Mouse (Mus musculus) olfactory bulb, adult 2 months (tissue): Measurements from ENCODE around the gene Alyref2. TPM values are rescaled to one million over a fixed set of nuclear protein-coding genes. Genes with fewer than 3 reads are reported as not detected.

ENCODE experiments used
- H3K27ac ChIP-seq: fragments of 200-500 bp; 2 replicates; pipeline ENCODE4 v1.5.1; 2012; ENCODE audit warnings: low read depth, low read length; ENCODE audit not compliant: insufficient read depth
- H3K4me1 ChIP-seq: fragments of 200-500 bp; 2 replicates; pipeline ENCODE4 v1.6.1; 2012; ENCODE audit warnings: low read length; ENCODE audit not compliant: control insufficient read depth, insufficient read depth
- H3K4me3 ChIP-seq: fragments of 200-500 bp; 2 replicates; pipeline ENCODE4 v1.5.1; 2012; ENCODE audit warnings: mild to moderate bottlenecking, low read depth, low read length, moderate library complexity; ENCODE audit not compliant: insufficient read depth
- CTCF ChIP-seq: fragments of 200-500 bp; IDR thresholded peaks from 2 replicates; pipeline ENCODE4 v1.5.1; 2012; ENCODE audit warnings: low read depth, mild to moderate bottlenecking, low read length, moderate library complexity; ENCODE audit not compliant: insufficient read depth
- POLR2A ChIP-seq: fragments of 200-500 bp; IDR thresholded peaks from 2 replicates; pipeline ENCODE4 v1.6.1; 2012; ENCODE audit warnings: mild to moderate bottlenecking, low read depth, low read length, moderate library complexity; ENCODE audit not compliant: insufficient read depth
- WGBS: fragments of 180-500 bp; shearing (Covaris S2); methylation state at CpG from one replicate; pipeline ENCODE4 v1.1.7; 2018; 5-methylcytosine and 5-hydroxymethylcytosine counted together
- polyA plus RNA-seq: library from polyadenylated mRNA; stranded (reverse); fragments of >200 nt; gene quantifications from 2 replicates; pipeline ENCODE4 v1.2.4, GENCODE M21; 2012; ENCODE audit warnings: low replicate concordance; ENCODE audit not compliant: missing spikeins, insufficient read depth, insufficient read length

The Alyref2 gene
- polyA plus RNA-seq, 1 experiment = not detected

- 81% methylated on average over 2 of the region's 2 CpGs for WGBS
Measured at GRCm38 (mm10) chr1:171552230-171552629, 49.0 kb downstream of the Alyref2 start.

GRCm38 (mm10) chr1:171553359-171554341 lies 50.4 kb downstream of the Alyref2 start:
- Histone ChIP-seq H3K4me3 (no peak overlapping the region), H3K4me1 (no peaks in the 10 kb centered on the region), H3K27ac (no peak overlapping the region)
- WGBS = 72% methylated on average over 11 of the region's 11 CpGs
- TF ChIP-seq CTCF (no peak), POLR2A (no peak)

More at GRCm38 (mm10) chr1:171552230-171552629, 49.0 kb downstream of the Alyref2 start:
- no peak overlapping the region for H3K4me3 ChIP-seq
- H3K4me1 ChIP-seq = no peaks in the 10 kb centered on the region
- no peak for TF ChIP-seq POLR2A
- TF ChIP-seq CTCF = no peak
- H3K27ac ChIP-seq = no peak overlapping the region

Other genes starting within 250 kb of the Alyref2 start
- not detected in 2 replicates for gene B4galt3, start 233.2 kb upstream of the Alyref2 start, polyA plus RNA-seq
- gene Ppox, start 222.3 kb upstream of the Alyref2 start, polyA plus RNA-seq = not detected in 2 replicates
- gene Usp21, start 215.5 kb upstream of the Alyref2 start, polyA plus RNA-seq = not detected in 2 replicates
- not detected in 2 replicates for gene Ufc1, start 208.5 kb upstream of the Alyref2 start, polyA plus RNA-seq
- not detected in 2 replicates for gene Dedd, start 174.3 kb upstream of the Alyref2 start, polyA plus RNA-seq
- not detected in 2 replicates for gene Nit1, start 157.8 kb upstream of the Alyref2 start, polyA plus RNA-seq
- not detected in 2 replicates for gene Pfdn2, start 157.8 kb upstream of the Alyref2 start, polyA plus RNA-seq
- not detected in 2 replicates for gene Klhdc9, start 142.7 kb upstream of the Alyref2 start, polyA plus RNA-seq
- not detected in 2 replicates for gene Nectin4, start 133.4 kb upstream of the Alyref2 start, polyA plus RNA-seq
- 90.1 and 98.6 TPM in 2 replicates for gene Arhgap30, start 114.5 kb upstream of the Alyref2 start, polyA plus RNA-seq
- not detected in 2 replicates for gene Usf1, start 92.2 kb upstream of the Alyref2 start, polyA plus RNA-seq
- not detected in 2 replicates for gene Tstd1, start 84.6 kb upstream of the Alyref2 start, polyA plus RNA-seq
- gene F11r, start 65.9 kb upstream of the Alyref2 start, polyA plus RNA-seq = not detected in 2 replicates
- gene Itln1, start 31.8 kb downstream of the Alyref2 start, polyA plus RNA-seq = not detected in 2 replicates
- not detected in 2 replicates for gene Cd244a, start 55.7 kb downstream of the Alyref2 start, polyA plus RNA-seq
- not detected in 2 replicates for gene Ly9, start 103.9 kb downstream of the Alyref2 start, polyA plus RNA-seq
- gene Slamf7, start 149.6 kb downstream of the Alyref2 start, polyA plus RNA-seq = not detected in 2 replicates
- not detected in 2 replicates for gene Cd48, start 178.5 kb downstream of the Alyref2 start, polyA plus RNA-seq